Mouse (Mus musculus) kidney, postnatal 4 days (tissue): ENCODE results near the gene Slco3a1.

Experiments
- DNase-seq, 2 experiments: peaks; one replicate each; pipeline ENCODE4 v3.0.0; 2021; ENCODE audit warnings: mixed read lengths in 2 of 2

The Slco3a1 gene

GRCm38 (mm10) chr7:74554608-74555311, at the start of gene Slco3a1:
Gene Slco3a1 (minus strand): TSS chr7:74554780.
- peak; percentile 76 to 86 for DNase-seq

GRCm38 (mm10) chr7:74600996-74601395, 46.4 kb upstream of the Slco3a1 start:
- no peak for DNase-seq

- DNase-seq: no peak
Observed at GRCm38 (mm10) chr7:74579411-74579810, 24.8 kb upstream of the Slco3a1 start.

- DNase-seq: no peak
Observed at GRCm38 (mm10) chr7:74575678-74576077, 21.1 kb upstream of the Slco3a1 start.

- DNase-seq: peak; percentile 79 to 84
Observed at GRCm38 (mm10) chr7:74555416-74555815, 836 bp upstream of the Slco3a1 start.

- peak; percentile 66 to 80 for DNase-seq
Observed at GRCm38 (mm10) chr7:74554041-74554561, 479 bp downstream of the Slco3a1 start.

GRCm38 (mm10) chr7:74553111-74553650, 1.4 kb downstream of the Slco3a1 start:
- no peak for DNase-seq

- no peak for DNase-seq
Observed at GRCm38 (mm10) chr7:74552546-74552945, 2.0 kb downstream of the Slco3a1 start.

- no peak for DNase-seq
Observed at GRCm38 (mm10) chr7:74552000-74552358, 2.6 kb downstream of the Slco3a1 start.

- DNase-seq: peak in 1 of 2 experiments; percentile 12
Observed at GRCm38 (mm10) chr7:74551338-74551999, 3.1 kb downstream of the Slco3a1 start.

- DNase-seq: no peak
Observed at GRCm38 (mm10) chr7:74549686-74550085, 4.9 kb downstream of the Slco3a1 start.

GRCm38 (mm10) chr7:74549013-74549582, 5.5 kb downstream of the Slco3a1 start:
- no peak for DNase-seq

- no peak for DNase-seq
Observed at GRCm38 (mm10) chr7:74546691-74547090, 7.9 kb downstream of the Slco3a1 start.

GRCm38 (mm10) chr7:74545498-74545990, 9.0 kb downstream of the Slco3a1 start:
- DNase-seq: no peak

- DNase-seq: no peak
Observed at GRCm38 (mm10) chr7:74544306-74544705, 10.3 kb downstream of the Slco3a1 start.

- no peak for DNase-seq
Observed at GRCm38 (mm10) chr7:74541958-74542357, 12.6 kb downstream of the Slco3a1 start.

- no peak for DNase-seq
Observed at GRCm38 (mm10) chr7:74540933-74541725, 13.5 kb downstream of the Slco3a1 start.

GRCm38 (mm10) chr7:74536186-74536585, 18.4 kb downstream of the Slco3a1 start:
- DNase-seq: no peak

- DNase-seq: no peak
Observed at GRCm38 (mm10) chr7:74531468-74532097, 23.0 kb downstream of the Slco3a1 start.

GRCm38 (mm10) chr7:74529877-74530276, 24.7 kb downstream of the Slco3a1 start:
- no peak for DNase-seq

GRCm38 (mm10) chr7:74529183-74529757, 25.3 kb downstream of the Slco3a1 start:
- no peak for DNase-seq

- no peak for DNase-seq
Observed at GRCm38 (mm10) chr7:74528182-74528581, 26.4 kb downstream of the Slco3a1 start.
